Mouse (Mus musculus) embryonic fibroblast, embryonic 13.5 days (primary cell): ENCODE data around the gene Ensa. TPM values are rescaled to one million over a fixed set of nuclear protein-coding genes. Genes with fewer than 3 reads are reported as not detected.
"Not testable (repeated sequence)": the region's sequence is repeated elsewhere in the genome, so short reads cannot be mapped to it uniquely, and the experiment has no call there.

Experiments used
- H3K27ac ChIP-seq: 2 replicates; pipeline ENCODE4 v1.5.1; 2012; ENCODE audit warnings: low read length, control low read depth, inconsistent platforms; ENCODE audit not compliant: insufficient read depth
- H3K4me1 ChIP-seq: 2 replicates; pipeline ENCODE4 v1.6.1; 2011; ENCODE audit warnings: low read length; ENCODE audit not compliant: control insufficient read depth, insufficient read depth
- H3K4me3 ChIP-seq: 2 replicates; pipeline ENCODE4 v1.5.1; 2011; ENCODE audit warnings: mild to moderate bottlenecking, control low read depth, low read length; ENCODE audit not compliant: insufficient read depth
- CTCF ChIP-seq: IDR thresholded peaks from 2 replicates; pipeline ENCODE4 v1.5.1; 2011; ENCODE audit warnings: mild to moderate bottlenecking, control low read depth, low read length, moderate library complexity, borderline replicate concordance; ENCODE audit not compliant: insufficient read depth
- POLR2A ChIP-seq: IDR thresholded peaks from 2 replicates; pipeline ENCODE4 v1.6.1; 2011; ENCODE audit warnings: low read depth, mild to moderate bottlenecking, control low read depth, low read length, moderate library complexity
- polyA plus RNA-seq: library from polyadenylated mRNA; stranded (reverse); fragments of >200 nt; gene quantifications from 2 replicates; pipeline ENCODE4 v1.2.4, GENCODE M21; 2011; ENCODE audit warnings: low read depth; ENCODE audit not compliant: missing spikeins, insufficient read length

Gene Ensa
- polyA plus RNA-seq, 1 experiment = 86.4 TPM

DNA sequence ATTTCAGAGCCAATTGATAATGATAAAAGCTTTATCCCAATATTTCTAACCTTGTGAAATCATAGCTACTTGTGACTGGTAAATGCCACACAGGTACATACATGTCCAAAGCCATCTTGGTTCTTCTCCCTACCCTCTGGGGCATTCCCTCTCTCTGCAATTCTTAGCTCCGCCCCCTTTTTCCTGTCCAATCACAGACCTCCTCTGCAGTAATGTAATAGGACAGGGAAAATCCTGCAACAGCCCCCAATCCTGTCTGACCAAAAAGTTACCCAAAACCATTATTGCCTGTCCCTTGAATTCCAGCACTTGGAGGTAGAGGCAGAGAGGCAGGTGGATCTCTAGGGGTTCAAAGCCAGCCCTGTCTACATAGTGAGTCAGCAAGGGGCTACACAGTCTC, 3.6 kb upstream of the Ensa start:
- Histone ChIP-seq H3K4me3 (no peak overlapping the region), H3K27ac (no peak overlapping the region), H3K4me1 (no peaks in the 10 kb centered on the region)
- TF ChIP-seq POLR2A (no peak), CTCF (no peak)

DNA sequence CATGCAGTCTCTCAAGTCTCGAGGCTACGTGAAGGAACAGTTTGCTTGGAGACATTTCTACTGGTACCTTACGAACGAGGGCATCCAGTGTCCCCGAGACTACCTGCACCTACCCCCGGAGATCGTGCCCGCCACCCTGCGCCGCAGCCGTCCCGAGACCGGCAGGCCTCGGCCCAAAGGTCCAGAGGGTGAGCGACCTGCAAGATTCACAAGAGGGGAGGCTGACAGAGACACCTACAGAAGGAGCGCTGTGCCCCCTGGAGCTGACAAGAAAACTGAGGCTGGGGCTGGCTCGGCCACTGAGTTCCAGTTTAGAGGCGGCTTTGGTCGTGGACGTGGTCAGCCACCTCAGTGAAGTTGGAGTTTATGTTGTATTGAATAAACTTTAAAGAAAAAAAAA, 2.4 kb upstream of the Ensa start:
- H3K27ac ChIP-seq, H3K4me1 ChIP-seq, H3K4me3 ChIP-seq: not testable (repeated sequence)

DNA sequence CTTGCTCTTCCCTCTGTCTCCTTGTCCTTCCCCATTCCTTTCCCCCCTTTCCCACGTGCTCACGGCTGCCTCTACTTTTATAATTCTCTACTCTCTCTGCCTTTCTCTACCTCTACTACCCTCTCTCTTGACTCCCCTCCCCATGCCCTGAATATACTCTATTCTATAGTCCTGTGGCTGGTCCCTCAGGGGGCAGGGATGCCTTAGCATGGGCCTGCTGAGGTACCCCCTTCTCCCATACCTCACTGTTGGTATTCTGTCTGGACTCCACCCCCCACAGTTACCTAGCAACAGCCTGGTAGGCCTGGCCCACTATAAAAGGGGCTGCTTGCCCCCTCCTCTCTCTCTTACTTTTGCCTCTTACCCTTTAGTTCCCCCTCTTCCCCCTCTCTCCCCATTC, 1.2 kb upstream of the Ensa start:
- no peak overlapping the region for H3K27ac ChIP-seq
- H3K4me1 ChIP-seq = no peaks in the 10 kb centered on the region; the same call in 1 of the 2 replicates
- no peak for TF ChIP-seq POLR2A
- TF ChIP-seq CTCF = no peak
- H3K4me3 ChIP-seq = no peak overlapping the region

DNA sequence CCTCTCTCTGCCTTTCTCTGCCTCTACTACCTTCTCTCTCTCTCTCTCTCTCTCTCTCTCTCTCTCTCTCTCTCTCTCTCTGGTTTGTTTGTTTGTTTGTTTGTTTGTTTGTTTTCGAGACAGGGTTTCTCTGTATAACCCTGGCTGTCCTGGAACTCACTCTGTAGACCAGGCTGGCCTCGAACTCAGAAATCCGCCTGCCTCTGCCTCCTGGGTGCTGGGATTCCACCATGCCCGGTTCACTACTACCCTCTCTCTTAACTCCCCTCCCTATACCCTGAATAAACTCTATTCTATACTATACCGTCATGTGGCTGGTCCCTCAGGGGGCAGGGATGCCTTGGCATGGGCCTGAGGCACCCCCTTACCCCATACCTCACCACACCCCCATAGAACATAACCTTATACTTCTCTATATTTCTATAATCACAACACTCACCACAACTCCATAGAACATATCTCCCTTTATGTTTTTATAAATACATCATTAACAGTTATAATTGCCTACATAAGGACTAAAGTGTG, 740 bp upstream of the Ensa start:
- H3K4me3 ChIP-seq, H3K4me1 ChIP-seq: not testable (repeated sequence)
- H3K27ac ChIP-seq = 0 out of 2 replicates have a peak overlapping the region, but pooled peaks have one; percentile 63

DNA sequence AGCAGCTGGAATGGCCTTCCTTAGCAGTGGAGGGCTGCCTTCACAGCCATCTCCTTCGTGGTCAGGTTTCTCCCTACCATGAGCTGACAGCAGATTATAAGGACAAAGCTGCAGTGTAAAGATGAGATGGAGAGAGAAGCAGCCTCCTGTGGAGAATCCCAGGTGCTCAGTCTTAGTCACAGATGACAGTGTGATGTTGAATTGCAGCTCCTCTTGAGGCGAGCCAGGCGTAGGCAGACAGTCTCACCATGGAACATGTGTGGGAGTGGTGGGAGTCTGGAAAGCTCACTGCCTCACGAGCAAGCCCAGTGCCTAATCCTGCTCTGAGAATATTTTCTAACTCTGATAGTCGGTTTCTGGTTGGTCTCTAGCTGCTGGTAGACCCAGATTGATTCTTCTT, 3.0 kb downstream of the Ensa start:
- Histone ChIP-seq H3K4me1 (no peaks in the 10 kb centered on the region; the same call in 1 of the 2 replicates), H3K27ac (no peak overlapping the region), H3K4me3 (no peak overlapping the region)
- TF ChIP-seq POLR2A (no peak), CTCF (no peak)

DNA sequence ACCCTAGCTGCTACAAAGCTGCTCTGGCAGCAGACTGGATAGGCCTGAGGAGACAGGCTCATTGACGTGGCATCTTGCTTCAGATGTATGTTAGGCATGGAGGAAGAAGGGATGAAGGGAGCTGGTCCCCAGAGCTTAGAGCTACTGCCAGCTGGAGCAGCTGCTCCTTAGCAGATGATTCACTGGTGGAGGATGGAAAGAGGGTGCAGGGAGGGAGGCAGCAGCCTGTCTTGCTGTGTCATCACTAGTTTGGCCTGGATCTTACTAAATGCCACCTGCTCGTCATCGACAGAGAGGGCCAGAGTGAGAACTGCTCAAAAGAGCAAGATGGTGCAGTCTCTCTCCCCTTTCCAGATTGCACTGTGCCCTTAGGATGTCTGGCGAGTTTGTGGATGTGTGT, 5.0 kb downstream of the Ensa start:
- H3K27ac ChIP-seq = no peak overlapping the region
- H3K4me1 ChIP-seq = no peaks in the 10 kb centered on the region; the same call in 1 of the 2 replicates
- no peak overlapping the region for H3K4me3 ChIP-seq
- TF ChIP-seq CTCF (no peak), POLR2A (no peak)

DNA sequence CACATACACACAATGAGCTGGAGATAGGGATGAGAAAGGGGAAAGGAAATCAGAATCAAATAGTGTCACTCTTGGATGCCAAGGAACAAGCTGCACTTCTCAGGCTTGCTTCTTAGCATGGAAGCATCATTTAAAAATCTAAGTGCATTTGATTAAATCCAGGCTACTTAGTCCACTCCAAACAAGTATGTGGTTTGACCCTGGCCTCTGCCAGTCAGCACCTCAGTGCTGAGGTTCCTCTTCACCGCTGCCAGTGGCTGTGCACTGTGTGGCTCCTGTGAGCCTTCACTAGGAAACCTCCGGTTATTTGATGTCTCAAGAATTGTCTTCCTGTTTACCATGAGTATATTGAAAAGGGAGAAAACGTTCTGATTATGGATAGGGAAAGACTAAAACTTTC, 6.1 kb downstream of the Ensa start:
- TF ChIP-seq POLR2A = no peak
- TF ChIP-seq CTCF = no peak
- Histone ChIP-seq H3K4me3 (no peak overlapping the region), H3K27ac (no peak overlapping the region)

DNA sequence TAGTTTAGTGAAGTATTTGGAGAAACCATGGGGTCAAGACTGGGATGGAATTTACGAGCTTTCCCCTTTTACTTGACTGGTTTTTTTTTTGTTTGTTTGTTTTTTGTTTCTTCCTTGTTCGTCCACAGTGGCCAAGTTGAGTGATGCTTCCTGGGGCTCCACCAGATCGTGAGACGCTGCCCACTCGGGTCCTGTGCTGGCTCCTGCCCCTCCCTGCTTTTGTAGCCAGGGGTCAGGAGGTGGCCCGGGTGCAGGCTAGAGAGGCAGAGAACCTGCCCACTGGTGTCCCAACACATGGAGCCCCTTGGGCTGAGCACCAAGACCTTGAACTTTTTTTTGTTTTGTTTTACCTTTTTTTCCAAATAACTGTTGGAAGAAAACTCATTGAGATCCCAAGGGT, 6.5 kb downstream of the Ensa start:
- H3K27ac ChIP-seq = no peak overlapping the region
- no peak for TF ChIP-seq CTCF
- no peak for TF ChIP-seq POLR2A
- H3K4me3 ChIP-seq = no peak overlapping the region
- no peaks in the 10 kb centered on the region; the same call in 1 of the 2 replicates for H3K4me1 ChIP-seq

More for the DNA sequence above, 6.1 kb downstream of the Ensa start:
- no peaks in the 10 kb centered on the region; the same call in 1 of the 2 replicates for H3K4me1 ChIP-seq

DNA sequence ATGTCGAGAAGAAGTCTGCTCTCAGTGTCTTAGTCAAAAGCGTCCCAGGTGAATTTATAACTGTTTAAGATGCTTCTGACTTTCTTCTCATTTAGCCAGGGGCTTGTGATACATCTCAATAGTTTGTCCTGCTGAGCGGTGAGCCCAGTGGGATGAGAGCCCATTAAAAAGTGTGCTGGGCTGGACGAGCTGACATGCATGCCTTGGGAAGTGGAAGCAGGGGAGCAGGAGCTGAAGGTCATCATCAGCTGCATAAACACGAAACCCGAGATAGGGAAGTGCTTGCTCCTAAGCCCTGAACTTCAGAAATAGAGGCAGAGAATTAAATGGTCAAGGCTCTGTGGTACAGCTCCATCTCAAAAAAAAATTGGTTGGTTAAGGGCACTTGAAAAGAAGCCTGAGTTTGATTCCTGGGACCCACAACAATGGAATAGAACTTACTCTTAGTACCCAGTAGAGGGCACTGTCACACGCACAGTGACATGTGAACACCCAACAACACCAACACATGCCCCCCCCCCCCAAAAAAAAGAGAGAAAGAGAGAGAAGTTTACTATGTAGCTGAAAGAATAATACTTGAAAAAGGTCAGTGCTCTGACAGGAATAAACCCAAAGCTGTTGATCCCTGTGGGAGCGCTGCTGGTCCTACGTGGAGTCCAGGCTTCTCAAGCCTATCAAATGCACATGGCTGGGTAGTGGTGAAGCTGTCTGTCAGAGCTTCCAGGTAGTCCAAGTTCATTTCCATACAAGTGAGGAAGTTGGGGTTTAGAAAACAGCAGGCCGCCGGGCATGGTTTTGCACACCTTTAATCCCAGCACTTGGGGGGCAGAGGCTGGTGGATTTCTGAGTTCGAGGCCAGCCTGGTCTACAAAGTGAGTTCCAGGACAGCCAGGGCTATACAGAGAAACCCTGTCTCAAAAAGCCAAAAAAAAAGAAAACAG, 8.1 kb downstream of the Ensa start:
- Histone ChIP-seq H3K27ac (no peak overlapping the region), H3K4me3 (no peak overlapping the region), H3K4me1 (no peaks in the 10 kb centered on the region)
- no peak for TF ChIP-seq POLR2A
- TF ChIP-seq CTCF = no peak

DNA sequence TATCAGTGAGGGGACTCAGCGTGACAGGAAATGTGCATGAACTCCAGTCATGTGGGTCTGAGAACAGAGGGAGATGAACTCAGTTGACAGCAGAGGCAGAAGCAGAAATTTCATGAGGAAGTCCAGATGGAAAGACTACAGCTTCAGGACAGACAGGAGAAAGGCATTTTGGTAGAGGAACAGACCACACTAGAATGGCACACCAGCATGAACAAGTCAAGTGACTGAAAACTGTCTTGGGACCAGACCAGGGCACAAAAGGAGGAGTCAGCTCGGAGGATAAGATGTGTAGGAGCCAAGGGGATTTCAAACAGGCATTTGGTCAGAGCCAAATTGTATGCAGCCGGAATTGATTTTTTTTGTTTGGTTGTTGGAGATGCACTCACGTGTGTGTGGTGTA, 10.8 kb downstream of the Ensa start:
- Histone ChIP-seq H3K4me1 (no peaks in the 10 kb centered on the region), H3K4me3 (no peak overlapping the region), H3K27ac (no peak overlapping the region)
- TF ChIP-seq POLR2A = no peak
- no peak for TF ChIP-seq CTCF

DNA sequence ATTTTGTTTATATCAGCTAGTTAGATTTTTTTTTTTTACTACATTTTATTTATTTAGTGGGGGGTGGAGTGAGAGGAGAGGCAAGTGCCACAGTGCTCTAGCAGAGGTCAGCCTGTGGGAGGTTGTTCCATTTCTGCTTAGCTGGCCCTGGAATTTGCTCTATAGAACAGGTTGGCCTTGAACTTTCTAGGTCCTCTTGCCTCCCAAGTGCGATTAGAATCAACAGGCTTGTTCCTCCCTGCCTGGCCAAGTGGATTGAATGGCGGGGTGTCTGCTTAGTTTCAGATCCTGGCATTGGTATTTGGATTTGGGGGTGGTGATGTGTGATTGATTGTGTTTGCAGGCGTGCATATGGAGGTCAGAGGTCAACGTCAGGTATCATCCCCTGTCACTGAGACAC, 11.3 kb downstream of the Ensa start:
- no peak overlapping the region for H3K27ac ChIP-seq
- TF ChIP-seq POLR2A = no peak
- TF ChIP-seq CTCF = no peak
- no peak overlapping the region for H3K4me3 ChIP-seq
- no peaks in the 10 kb centered on the region for H3K4me1 ChIP-seq
